Mouse (Mus musculus): ENCODE results near the gene Mrps23.

Gene Mrps23

DNA sequence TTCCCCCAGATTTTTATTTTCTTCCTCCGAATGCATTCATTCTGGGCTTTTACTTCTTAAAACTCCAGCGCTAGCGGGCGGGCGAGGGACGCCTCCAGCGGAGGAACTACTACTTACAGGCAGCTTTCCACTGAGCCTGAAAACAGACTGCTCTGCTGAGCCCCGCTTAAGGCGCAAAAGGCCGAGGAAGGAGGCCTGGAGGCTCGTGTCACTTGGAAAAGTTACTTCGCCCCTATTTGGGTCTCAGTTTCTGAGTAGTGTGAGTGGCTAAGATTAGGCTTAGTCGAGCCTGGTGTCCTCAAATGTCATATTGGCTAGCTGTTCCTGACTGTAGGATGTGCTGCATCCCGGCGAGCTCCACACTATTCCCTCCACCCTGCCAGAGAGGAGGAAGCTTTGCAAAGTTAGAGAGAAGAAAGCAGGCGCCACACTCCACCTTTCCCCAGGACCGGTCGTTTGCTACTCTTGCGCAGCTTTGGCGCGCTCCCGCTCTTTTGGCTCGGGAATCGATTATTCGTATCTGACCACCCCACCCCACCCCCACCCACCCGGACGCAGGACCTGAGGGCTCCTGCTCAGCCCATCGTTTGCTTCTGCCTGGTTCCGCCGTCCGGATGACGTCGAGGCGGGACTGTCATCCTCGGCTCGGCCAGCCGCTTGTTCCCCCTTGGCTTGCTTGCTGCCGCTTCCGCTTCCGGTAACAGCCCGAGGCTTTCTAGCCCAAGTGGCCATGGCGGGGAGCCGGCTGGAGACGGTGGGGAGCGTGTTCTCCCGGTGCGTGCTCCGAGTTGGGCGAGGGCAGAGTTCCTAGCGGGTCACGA lies at the start of gene Mrps23:
Mrps23 (plus strand) TSS at position 677 of the 821 bp plus-strand sequence.
- DNase-seq (ENCODE audit: extremely low read depth, low read depth, low spot score), result no peak

DNA sequence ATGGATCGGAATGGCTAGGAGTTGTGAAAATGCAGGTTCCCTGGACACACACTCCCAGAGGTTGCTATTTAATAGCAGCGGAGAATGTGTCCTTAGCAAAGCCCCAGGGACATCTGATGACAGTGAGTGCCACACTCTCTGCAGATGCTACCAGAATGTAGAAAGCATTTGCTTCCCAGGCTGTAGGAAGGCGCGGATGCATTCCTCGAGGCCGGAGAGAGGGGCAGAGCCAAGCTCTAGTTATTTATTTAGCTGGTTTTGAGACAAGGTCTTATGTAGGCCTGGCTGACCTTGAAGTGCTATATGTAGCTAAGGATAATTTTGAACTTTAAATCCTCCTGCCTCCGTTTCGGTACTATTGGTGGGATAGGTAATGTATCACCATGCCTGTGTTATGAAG lies 49.7 kb upstream of the Mrps23 start:
- DNase-seq (ENCODE audit: extremely low read depth, low read depth, low spot score), result no peak

DNA sequence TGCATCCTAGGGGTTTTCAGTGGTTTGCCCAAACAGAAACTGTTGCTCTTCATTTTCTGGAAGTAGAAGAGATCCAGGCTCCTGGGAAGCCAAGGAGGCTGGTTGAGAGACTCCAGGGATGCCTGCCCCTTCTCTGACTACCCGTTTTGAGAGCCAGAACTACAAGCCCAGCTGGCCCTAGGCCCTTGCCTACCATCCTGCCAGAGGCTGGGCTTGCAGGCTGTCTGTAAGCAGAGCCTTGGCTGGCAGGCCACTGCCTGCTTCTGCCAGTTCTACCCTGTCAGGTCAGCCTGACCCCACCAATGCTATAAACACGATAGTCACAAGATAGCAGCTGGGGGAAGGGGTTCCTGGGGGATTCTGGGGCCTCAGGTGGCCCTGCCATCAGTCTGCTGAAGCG lies 48.7 kb upstream of the Mrps23 start:
- no peak for DNase-seq (ENCODE audit: extremely low read depth, low read depth, low spot score)

DNA sequence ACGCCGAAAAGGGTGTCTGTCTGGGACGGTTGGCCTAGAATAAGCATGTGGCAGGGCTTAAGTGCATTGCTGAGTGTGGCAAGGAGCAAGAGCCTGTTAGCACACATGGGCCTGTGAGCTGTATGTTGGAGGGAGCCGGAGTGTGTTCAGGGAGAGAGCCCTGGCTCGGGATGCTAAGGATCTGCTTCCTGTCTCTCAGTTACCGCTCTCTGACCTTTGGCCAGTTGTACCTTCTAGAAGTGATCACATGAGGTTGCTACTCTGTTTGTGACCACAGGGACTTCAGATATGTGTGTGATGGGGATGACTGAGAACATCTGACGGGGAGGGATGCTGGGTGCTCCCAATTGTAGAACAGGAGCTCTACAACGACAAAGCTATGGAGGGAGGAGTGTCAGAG lies 48.2 kb upstream of the Mrps23 start:
- DNase-seq (ENCODE audit: extremely low read depth, low read depth, low spot score), result no peak

DNA sequence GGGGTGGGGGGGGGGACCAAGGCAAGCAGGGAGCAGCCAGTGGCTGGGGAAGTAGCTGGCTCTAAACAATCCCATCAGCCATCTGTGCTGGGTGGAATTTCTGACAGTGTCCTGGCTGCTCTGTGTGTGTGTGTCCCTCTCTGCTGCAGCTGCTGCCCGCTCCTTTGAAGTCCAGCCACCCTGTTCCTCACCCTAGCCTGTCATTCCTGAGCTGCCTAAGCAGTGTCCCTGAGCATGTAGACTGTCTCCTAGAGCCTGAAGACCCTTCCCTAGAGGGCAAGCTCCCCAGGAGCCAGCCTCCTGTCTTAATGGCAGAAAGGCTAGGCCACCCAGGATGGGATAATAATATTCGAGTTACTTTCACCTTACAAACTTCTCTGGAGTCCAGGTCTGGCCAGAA lies 47.8 kb upstream of the Mrps23 start:
- DNase-seq (ENCODE audit: extremely low read depth, low read depth, low spot score), result no peak

DNA sequence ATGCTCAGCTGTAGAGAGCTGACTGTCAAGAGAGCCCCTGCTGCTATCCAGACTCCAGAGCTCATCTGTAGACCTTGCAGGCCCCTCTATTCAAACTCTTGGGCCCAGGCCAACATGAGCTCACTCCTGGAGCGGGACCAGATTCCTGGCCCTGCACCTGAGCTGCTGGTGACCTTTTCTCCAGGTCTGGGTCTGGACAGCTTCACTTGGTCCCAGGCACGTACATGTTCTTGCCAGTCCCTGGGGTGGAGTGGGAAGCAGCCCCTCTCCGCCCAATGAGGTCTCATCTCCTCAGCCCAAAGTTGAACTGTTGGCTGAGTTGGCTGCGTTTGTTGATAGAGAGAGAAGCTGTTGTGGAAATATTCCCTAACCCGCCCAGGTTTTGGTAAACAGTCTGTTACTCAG lies 45.3 kb upstream of the Mrps23 start:
- no peak for DNase-seq (ENCODE audit: extremely low read depth, low read depth, low spot score)

DNA sequence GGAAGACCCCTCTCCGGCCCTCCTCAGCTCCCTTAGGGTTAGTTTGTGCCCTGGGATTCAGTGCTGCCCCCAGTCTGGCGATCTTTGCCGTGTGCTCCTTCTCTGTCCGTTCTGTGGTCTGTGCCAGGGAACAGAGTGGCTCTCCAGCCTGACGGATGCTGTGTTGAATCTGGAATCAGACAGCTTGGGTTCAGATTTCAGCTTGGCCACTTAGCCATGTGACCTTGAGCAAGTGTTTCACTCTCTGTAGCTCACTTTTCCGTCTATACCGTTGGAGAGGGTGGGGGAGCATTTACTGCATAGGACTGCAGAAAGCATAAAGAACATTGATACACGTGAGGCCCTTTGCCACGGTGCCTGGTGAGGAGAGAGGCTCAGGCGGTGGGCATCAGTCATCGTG lies 44.8 kb upstream of the Mrps23 start:
- DNase-seq (ENCODE audit: extremely low read depth, low read depth, low spot score), result no peak

DNA sequence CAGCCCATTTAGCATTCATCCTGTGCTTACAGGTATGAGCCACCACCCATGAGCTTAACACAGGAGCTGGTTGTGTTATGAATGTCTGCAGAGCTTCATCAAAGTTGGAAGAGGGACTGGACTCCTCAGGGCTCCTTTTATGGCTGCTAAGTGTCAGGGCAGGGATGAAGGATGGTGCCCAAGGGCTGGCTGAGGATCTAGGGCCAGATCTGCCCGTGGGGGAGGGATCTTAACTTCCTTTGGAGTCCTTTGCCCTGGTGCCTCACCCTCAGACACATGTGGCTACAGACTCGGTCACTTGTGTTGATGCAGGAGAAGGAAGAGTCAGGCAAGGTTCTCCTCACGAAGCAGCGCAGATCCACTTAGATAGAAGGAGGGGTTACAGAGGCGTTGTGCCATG lies 43.9 kb upstream of the Mrps23 start:
- DNase-seq (ENCODE audit: extremely low read depth, low read depth, low spot score), result no peak

DNA sequence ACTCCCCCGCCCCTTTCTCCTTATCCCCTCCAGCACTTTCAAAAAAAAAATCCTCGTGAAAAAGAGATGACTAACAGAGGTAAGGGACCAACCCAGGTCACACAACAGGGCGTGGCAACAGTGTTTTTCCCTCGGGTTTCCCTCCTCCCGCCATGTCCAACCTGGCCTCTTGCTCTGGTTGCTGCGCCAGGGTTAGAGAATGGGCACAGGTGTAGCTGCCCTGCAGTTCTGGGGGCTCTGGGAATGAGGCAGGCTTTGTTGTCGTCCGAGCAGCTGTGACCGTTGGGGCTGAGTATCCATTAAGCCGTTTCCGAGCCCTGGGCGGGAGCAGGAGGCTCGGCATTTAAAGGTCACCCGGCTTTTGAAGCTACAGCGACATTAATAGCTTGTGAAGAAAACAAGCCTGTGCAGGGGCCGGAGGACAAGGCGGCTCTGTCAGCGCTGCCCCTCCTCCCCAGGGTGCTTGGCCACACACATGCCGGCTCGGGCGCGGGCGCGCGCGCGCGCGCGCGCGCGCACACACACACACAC lies 43.1 kb upstream of the Mrps23 start:
- no peak for DNase-seq (ENCODE audit: extremely low read depth, low read depth, low spot score)

DNA sequence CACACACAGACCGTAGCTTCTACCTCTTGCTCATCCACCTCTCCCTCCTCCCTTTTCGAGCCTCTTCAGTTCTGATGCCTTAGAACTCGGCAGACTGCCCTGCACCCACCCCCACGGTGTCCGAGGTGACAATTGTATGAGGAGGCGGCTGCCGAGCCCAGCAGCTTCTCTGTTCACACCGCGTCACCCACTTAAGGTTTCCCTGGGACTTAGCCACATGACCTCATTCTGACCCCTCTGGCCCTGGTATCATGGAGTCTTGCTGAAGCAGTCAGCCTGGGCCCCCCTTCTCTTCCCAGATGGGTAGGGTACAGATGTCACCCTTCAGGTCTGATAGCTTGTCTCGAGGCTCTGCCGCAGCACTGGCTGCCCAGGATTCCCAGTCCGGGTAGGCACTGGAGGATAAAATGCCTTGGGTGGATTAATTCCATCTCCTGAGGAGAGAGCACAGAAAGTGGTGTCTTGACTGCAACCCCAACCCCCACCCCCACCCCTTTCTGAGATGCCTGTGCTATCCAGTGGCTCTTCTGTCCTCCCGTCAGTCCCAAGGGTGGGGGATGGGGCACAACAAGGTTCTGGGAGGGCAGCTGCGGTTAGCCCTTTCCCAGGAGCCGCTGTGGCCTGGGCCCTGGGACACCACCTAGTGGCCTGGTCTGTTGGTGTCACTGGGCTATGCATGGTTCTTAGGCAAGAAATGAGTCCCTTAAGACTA lies 42.4 kb upstream of the Mrps23 start:
- no peak for DNase-seq (ENCODE audit: extremely low read depth, low read depth, low spot score)

DNA sequence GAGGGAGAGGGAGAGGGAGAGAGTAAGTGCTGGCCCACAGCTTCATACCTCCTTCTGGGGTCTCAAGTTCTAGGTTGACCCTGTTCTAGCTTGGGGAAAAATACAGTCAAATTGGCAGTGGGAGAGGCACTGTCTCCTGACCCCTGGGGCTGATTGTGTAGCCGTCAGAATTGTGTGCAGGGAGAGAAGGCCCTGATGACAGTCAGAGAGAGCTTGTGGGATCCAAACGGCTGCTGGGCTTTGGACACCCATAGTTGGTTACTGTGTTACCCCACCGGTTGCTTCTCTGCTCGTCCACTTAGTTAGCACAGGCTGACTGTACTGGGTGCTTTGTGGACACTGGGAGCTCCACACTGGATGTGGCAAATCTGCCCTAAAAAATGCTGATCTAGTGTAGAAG lies 41.4 kb upstream of the Mrps23 start:
- DNase-seq (ENCODE audit: extremely low read depth, low read depth, low spot score), result no peak

DNA sequence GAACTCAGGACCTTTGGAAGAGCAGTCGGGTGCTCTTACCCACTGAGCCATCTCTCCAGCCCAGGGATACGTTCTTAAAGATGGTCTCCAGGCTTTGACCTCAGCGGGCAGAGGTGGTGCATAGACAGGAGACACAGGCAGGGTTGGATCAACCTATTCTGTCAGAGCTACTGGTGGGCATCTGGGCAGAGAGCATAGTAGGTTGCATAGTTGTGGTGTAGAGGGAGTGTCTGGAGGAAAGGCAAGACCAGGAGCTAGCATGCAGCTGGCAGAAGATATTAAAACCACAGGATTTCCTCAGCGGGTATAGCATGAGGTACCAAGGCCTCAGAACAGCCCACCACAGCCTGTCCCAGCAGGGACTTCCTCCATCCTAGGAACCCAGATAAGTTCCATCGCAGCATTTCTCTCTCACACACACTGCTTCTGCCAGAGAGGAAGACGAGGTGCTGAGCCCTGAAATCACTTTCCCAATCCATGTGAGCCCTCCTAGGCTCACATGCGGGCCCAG lies 39.9 kb upstream of the Mrps23 start:
- no peak for DNase-seq (ENCODE audit: extremely low read depth, low read depth, low spot score)

DNA sequence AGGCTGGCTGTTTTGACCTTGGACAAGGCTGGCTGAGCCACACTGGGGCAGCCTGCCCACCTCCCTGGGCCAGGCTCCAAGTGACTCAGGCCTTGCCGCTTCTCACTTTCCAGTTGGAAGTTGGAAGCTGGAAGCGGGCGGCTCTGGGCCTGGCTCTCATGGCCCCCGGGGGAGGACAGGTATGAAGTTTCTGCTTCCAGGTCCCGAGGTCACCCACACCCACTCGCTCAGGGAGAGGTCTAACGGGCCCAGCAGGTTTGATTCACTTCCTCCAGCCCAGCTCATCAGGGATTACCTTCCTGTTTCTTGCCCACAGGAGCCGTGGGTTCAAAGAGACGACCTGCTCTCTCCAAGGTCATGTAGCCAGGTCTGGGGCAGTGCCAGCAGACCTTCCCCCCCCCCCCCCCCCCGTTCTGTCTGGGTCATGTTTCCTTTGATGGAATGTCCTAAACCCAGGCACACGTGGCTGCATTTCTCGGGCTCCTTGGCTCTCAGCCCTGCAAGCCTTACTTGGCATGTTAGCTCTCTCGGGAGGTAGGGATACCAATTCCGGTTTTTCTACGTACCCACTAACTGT lies 39.3 kb upstream of the Mrps23 start:
- DNase-seq (ENCODE audit: extremely low read depth, low read depth, low spot score), result peak; percentile 97

DNA sequence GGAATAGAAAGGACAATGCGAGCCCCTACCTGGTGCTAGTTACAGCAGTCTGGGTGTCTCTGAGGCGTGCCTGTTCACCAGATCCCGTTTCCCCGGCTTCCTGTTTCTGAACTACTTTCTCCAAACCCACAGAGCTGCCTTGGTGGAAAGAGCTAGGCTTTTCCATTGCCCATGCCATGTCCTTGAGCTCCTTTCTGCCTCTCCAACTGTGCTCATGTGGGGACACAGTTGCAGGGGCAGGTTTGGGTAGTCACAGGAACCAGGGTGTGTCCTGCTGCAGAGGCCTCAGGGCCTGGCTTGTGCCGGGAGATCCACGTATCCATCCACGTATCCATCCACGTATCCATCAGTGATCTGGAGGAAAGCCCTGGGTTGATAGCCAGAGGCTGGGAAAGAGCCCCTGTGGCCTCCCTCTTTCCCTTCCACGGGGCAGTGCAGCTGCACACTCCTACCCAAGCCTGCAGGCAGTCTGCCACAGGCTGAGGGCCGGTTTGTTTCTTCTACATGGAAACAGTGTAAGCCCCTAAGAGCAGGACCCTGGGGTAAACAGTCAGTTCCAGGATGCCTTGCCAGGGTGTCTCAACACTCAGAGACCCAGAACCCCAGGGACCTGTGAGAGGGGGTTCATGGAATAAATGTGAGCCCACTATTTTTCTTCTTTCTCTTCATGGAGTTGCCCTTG lies 38.4 kb upstream of the Mrps23 start:
- no peak for DNase-seq (ENCODE audit: extremely low read depth, low read depth, low spot score)

DNA sequence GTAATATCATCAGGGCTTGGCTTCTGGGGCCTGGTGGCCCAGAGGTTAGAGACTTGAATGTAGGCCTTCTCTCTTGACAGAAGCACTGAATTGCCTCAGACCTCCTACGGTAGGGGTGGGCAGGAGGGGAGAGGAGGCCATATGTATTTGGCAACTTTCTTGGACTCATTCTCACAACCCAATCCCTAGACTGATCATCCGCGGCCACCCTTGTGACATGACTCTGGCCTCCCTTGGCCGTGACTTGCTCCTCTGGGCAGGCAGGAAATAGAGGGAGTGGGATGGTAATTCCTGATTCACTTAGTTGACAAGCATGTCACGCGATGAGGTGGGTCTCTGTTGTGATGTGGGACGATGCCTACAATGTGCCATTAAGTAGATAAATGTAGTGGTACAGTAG lies 37.7 kb upstream of the Mrps23 start:
- DNase-seq (ENCODE audit: extremely low read depth, low read depth, low spot score), result no peak

DNA sequence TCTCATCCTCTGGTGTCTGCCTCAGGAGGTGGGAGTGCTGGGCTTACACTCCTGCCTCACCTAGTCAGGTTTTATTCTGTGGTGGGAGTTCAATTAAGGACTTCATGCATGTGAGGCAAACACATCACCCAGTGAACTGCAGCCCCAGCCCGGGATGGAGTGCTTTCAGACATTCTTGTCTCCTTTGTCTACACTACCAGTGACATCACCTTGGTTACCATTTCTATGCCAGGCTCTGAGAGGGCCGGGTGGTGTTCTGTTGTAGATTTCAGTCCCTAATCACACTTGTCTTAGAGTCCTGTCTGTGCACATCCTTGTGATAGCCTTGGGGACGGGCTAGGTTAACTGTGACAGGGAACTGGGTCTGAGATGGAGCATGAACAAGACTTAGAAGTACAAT lies 35.6 kb upstream of the Mrps23 start:
- no peak for DNase-seq (ENCODE audit: extremely low read depth, low read depth, low spot score)

DNA sequence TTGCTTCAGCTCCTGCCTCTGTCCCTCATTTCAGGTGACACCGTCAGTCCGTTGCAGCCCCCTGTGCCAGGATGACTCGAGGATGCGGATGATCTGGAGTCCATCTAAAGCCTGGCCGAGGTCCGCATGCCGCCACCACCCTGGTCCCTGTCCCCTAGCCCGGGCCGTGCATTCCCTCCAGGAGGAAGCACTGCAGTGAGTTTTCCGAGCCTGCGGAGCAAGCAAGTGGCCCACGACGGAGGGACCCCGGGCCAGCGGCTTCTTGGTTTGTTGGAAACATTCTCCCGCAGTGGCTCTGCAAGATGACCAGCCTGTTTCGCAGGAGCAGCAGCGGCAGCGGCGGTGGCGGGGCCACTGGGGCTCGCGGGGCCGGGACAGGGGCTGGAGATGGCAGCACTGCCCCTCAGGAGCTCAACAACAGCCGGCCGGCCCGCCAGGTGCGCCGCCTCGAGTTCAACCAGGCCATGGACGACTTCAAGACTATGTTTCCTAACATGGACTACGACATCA lies 34.6 kb upstream of the Mrps23 start:
- DNase-seq (ENCODE audit: extremely low read depth, low read depth, low spot score), result no peak

DNA sequence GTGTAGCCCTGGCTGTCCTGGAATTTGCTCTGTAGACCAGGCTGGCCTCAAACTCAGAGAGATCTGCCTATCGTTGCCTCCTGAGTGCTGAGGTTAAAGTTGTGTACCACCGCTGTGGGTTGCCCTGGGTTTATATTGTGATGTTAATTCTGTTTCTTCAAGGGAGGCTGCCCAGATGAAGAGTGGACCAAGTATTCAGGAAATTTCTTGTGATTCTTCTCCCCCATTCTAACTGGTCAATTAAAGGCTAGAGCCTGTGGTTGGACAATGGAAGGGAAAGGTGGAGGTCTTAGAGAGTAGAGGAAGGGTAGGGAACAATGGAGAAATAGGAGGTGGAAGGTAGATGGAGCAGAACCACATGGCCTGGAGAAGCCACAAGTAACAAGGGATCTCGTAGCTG lies 33.6 kb upstream of the Mrps23 start:
- no peak for DNase-seq (ENCODE audit: extremely low read depth, low read depth, low spot score)

DNA sequence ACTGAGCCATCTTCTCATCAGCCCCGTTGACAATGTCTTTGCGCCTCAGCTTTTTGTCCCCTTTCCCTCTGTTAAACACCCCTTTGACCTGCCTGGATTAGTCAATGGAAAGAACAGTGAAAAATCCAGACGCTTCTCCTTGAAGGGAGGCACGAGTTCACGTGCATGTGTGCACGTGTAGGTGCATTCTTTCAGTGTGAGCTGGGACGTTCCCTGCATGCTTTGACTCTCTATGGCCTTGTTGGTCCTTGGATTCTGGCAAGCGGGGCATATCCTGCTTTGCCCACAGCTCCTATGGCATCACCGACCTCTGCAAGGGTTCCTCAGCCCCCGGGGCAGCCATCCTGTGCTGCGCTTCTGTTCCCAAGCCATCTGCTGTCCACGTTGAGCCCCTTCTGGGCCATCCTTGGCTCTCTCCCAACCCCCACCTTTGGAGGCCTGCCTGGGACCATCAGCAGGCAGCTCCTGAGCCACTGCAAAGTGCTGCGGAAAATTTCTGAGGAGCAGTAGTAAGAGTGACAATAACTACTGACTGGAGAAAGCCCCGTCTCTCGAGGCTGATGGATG lies 32.2 kb upstream of the Mrps23 start:
- no peak for DNase-seq (ENCODE audit: extremely low read depth, low read depth, low spot score)

DNA sequence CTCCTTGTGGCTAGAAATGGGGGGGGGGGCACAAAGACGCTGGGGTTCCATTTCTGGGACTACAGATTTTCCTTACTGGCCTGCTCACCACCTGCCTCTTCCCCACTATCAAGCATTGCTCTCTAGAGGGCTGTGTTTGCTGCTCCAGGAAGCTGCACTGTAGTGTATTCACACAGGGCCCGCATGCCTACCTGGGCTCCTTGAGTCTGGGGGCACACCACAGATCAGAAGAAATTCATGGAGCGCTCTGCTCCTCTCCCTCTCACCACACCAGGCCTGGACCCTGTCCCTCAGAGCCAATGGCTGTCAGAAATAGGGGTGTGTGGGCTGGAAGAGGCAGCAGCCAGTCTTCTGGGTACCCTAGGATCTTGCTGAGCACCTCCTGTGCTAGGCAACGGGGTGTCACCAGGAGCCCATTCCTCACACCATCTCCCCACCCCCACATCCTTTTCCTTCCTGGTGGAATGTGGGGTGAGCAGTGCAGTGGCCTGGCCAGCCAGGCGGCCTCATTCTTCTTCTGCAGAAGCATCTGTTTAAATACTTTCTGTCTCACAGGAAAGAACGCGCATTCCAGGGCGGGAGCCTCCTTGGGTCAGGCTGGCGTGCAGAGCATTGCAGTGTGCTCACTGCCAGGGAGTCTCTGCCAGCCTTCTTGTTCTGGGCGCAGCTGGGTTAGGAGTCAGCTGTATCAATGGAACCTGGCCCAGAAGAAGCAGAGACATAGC lies 31.4 kb upstream of the Mrps23 start:
- DNase-seq (ENCODE audit: extremely low read depth, low read depth, low spot score), result no peak

All from fat pad, adult 2 months (tissue).